Mouse (Mus musculus): ENCODE results near the gene Cipc.
A peak's percentile ranks its signal among the peaks of the same experiment; 100 is the strongest.

The Cipc gene

GRCm38 (mm10) chr12:86946862-86947574 is at the start of gene Cipc:
TSS of gene Cipc (plus strand) at chr12:86947043.
- DNase-seq = peak; percentile 100

- peak; percentile 95 for DNase-seq
These were observed 49.0 kb upstream of the Cipc start for GRCm38 (mm10) chr12:86897769-86898273.

GRCm38 (mm10) chr12:86898448-86898847 is 48.4 kb upstream of the Cipc start:
- peak; percentile 88 for DNase-seq

GRCm38 (mm10) chr12:86899461-86900179 is 47.2 kb upstream of the Cipc start:
- DNase-seq = peak; percentile 98

- peak; percentile 94 for DNase-seq
These were observed 42.7 kb upstream of the Cipc start for GRCm38 (mm10) chr12:86903828-86904806.

GRCm38 (mm10) chr12:86905203-86905602 is 41.6 kb upstream of the Cipc start:
- DNase-seq = peak; percentile 95

- peak; percentile 92 for DNase-seq
These were observed 41.0 kb upstream of the Cipc start for GRCm38 (mm10) chr12:86905876-86906275.

GRCm38 (mm10) chr12:86906395-86906794 is 40.4 kb upstream of the Cipc start:
- DNase-seq = peak; percentile 98

GRCm38 (mm10) chr12:86911482-86911931 is 35.3 kb upstream of the Cipc start:
- no peak for DNase-seq

- DNase-seq = no peak
These were observed 34.3 kb upstream of the Cipc start for GRCm38 (mm10) chr12:86912335-86913093.

GRCm38 (mm10) chr12:86914351-86914750 is 32.5 kb upstream of the Cipc start:
- no peak for DNase-seq

- peak; percentile 93 for DNase-seq
These were observed 32.1 kb upstream of the Cipc start for GRCm38 (mm10) chr12:86914756-86915155.

- no peak for DNase-seq
These were observed 31.2 kb upstream of the Cipc start for GRCm38 (mm10) chr12:86915617-86916016.

GRCm38 (mm10) chr12:86916796-86917573 is 29.9 kb upstream of the Cipc start:
- DNase-seq = peak; percentile 86

GRCm38 (mm10) chr12:86918361-86918967 is 28.4 kb upstream of the Cipc start:
- DNase-seq = peak; percentile 97

GRCm38 (mm10) chr12:86918983-86919722 is 27.7 kb upstream of the Cipc start:
- DNase-seq = no peak

GRCm38 (mm10) chr12:86923837-86924236 is 23.0 kb upstream of the Cipc start:
- DNase-seq = peak; percentile 98

GRCm38 (mm10) chr12:86930934-86931729 is 15.7 kb upstream of the Cipc start:
- peak; percentile 98 for DNase-seq

All from heart, adult 11 months (tissue).